Mouse (Mus musculus): ENCODE results near the gene Fnbp1.

DNA sequence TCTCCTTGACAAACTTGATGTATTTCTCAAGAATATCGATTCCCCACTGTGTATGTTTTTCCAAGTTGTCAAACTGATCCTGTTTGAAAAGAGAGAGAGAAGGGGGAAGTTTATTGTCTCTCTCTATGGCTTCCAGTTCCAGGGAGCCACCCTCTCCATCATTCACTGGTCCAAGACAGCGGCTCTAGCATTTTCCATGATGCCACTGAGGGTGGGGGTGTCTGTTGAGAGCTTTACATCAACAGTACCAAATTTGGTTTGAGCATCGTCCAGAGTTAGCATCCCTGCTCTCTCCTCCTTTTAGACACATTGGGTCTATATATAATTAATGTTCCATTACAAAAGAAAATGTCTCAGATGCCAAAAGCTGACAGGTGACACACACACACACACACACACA, 36.5 kb downstream of the Fnbp1 start:
- TF ChIP-seq CTCF (IDR thresholded peaks at IDR 0.05; ENCODE audit: borderline replicate concordance, insufficient read depth, low read depth, low read length) (no peak), POLR2A (IDR thresholded peaks at IDR 0.05; ENCODE audit: borderline replicate concordance, insufficient read depth, low read length) (no peak)

Measured in cerebellum, adult 2 months (tissue).